Mouse (Mus musculus): ENCODE measurements around the gene Porcn.

Gene Porcn

DNA sequence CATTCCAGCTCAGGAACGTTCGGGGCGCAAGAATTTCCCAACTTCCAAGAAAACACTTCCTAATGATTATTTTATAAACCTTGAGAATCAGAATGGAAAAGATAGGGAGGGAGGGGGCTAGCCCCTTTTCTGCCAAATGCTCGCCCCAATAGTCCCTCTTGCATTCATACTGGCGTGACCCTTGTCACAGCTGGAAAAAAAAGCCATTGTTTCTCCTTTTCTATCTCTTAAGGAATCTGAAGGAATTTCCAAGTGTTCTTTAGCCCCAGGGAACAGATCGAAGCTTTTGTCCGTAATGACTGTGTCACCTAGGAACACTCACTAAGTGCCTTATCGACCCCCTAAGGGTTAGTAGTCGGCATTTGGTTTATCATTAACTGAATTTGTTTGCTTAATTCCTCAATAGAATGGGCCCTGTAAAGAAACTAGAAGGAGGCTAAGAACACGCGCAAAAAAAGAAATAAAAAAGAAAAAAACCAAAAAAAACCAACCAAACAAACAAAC is 421 bp upstream of the Porcn start:
- no peak for DNase-seq (ENCODE audit: low spot score)

DNA sequence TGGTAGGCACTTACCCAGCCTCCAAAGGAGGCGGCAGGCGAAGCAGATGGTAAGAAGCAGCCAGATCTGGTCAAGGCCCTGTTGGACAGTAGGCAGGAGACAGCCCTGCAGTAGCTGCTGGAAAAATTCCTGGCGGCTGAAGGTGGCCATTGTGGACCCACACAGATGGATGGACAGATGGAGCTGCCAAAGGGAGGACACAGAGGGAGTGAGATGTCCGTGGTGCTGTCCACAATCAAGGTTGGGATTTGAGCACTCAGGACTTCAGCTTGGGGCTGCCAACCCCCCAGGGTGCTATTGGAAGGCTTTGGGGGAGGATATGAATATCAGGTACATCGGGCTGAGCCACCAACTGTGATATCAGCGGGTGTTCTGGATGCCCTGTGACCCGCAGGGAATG is 774 bp downstream of the Porcn start:
- DNase-seq (ENCODE audit: low spot score) = no peak

DNA sequence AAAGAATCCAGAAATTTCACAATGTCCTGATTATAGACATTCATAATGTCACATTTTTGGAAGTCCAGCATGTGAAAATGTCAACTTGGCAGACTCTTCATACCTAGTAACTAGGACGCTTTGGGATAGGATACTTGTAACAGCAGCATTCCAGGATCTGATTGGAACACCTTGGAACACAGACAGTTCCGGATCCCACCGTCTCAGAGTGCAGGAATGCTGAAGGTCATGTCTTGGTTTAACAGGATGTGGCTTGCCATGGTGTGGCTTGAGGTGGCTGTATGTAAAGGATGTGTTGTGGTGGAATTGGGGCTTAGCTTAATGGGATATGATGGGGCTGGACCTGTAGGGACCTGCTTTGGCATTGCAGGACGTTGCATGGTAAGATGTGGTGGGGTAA is 1.2 kb downstream of the Porcn start:
- DNase-seq (ENCODE audit: low spot score) = no peak

DNA sequence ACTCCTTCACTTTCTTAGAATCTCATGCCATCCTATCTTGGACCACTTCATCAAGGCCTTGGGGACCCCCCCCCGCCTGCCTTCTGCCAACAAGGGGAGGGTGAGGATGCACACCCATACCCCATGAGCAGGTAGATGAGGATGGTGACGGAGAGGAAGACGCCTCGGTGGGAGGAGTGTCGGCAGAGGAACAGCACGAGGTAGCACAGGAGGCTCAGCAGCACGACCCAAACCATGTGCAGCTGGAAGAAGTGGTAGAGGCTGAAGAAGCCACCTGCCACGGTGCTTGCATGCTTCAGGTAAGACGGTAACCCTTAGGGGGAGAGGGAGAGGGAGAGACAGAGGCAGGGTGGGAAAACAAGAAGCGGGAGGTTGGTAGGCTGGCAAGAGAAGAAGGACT is 2.2 kb downstream of the Porcn start:
- no peak for DNase-seq (ENCODE audit: low spot score)

DNA sequence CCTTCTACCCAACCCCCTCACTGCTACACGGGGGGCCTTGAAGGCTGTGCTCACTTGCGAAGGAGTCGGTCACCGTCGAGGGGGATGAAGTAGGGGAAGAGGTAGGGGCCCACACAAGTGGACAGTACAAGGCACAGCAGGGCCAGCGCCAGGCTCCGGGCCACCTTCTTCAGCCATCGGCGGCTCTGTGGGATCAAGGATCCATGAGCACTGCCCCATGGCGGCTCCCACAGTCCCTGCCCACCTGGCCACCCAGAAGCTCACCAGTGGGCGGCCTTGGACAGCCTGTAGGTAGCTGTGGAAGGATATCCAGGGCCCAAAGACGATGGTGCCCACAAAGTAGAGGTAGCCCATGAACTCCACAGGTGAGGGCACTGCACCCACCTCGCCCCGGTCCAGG is 3.2 kb downstream of the Porcn start:
- DNase-seq (ENCODE audit: low spot score) = no peak

DNA sequence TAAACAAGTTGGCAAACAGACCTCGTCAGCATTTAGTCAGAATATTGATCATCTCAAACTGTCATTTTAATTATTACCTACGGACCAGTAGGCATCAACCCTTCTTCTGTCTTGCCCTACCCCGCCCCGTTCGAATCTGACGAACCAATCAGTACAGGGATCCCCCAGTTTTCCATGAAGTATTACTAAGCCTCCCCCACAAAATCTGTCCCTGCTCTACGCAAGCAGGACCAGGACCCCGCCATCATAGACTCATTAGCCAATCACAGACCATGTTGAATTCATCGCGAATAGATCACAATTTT is 13.0 kb downstream of the Porcn start, which contains the start of gene Ebp:
Ebp (minus strand) TSS at position 94 of the 305 bp plus-strand sequence.
- DNase-seq (ENCODE audit: low spot score) = peak; percentile 2

DNA sequence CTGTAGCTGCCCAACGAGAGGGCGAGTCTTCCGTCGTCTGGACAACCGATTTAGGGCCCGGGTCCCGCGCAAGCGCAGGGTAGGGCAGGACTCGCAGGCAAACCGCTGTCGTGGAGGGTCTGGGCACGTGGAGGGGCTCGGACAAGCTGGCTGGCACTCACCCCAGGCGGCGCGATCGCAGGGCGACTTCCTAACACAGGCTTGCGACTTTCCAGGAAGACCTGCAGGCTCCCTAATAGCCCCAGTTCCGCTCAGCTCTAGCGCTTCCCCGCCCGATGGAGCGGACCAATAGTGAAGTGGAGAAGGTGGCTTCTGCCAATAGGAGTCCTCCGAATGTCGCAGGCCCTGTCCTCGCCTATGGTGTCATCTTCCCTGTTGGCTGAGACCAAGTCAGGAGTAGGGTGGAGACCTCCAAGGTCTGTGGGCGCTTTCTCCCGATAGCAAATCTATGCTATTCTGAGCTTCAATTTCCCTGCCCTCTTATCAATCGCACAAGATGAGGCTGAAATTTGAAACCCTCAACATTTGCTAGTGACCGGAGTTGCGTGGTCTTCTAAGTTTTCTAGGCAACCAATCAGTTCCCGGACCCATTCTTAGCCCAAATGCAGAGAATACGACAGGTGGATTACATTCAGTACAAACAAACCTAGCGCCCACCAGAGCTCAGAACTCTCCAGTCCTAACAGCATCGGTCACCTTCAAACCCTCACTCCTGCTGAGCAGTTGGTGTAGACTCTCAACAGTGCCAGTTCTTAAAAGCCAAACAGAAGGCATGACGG is 13.5 kb downstream of the Porcn start:
- DNase-seq (ENCODE audit: low spot score) = peak; percentile 79

DNA sequence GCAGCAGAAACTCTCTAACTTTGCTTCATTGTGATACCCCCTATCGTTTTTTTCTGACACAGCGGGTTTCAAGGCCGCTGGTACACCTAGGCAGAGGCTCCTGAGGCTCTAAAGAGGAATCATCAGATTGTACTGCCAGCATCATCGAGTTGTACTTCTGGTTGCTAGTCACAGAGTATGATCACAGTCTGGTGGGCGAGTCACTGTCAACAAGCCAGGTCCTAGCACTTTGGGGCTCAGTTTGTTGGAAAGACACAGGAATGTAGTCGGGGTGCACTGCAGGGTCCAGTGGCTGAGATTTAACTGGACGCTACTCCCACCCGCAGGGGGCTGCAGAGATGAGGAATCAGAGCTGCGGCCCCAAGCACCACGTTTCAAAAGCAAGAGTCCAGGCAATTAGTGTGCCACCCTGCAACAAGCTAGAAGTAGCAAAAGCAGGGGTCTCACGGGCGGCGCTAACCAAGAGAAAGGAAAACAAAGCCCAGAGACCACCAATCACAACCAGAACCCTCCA is 14.1 kb downstream of the Porcn start:
- DNase-seq (ENCODE audit: low spot score) = no peak

DNA sequence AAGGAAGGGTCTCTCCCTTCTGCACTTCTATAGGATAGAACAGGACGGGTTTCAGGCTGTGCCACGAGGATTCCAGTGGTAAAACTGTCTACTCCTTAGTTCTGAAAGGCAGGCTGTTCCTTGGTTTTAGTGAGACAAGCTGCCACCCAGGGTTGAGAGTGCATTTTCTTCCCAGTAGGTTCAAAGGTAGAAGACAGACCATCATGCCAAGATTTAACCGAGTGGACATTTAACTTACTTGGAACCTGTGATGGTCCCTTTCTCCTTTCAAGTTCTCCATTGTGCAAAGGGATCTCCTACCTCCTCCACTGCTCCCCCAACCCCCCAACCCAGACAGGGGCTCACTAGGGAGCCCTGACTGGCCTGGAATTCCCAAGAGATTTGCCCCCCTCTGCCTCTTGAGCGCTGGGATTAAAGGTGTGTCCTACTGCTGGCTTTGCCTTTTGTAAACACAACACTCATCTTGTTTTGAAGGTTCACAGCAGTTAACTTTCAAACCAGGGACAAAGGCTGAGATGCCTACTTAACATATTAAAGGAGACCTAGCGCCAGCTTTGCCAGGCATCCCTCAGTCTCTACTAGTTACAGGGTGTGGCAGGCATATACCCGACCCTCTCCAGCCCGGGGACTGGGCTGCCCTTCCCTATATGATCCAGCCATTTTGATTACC is 23.3 kb downstream of the Porcn start:
- no peak for DNase-seq (ENCODE audit: low spot score)

DNA sequence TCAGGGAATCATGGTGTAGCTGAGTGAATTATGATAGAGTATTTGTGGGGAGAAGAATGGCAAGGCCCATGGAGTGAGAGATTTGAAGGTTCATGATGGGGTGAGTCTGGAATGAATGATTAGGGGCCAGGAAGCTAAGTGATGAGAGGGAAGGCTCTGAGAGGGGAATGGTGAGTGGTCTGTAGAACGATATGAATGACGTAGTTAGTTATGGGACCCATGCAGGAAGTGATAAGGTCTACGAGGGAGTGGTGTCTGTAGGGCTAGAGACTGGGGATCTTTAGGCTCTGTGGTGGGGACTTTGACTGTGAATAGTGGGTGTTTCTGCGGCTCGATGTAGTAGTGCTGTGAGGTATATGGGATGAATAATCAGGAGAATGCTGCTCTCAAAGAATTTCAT is 26.7 kb downstream of the Porcn start:
- no peak for DNase-seq (ENCODE audit: low spot score)

DNA sequence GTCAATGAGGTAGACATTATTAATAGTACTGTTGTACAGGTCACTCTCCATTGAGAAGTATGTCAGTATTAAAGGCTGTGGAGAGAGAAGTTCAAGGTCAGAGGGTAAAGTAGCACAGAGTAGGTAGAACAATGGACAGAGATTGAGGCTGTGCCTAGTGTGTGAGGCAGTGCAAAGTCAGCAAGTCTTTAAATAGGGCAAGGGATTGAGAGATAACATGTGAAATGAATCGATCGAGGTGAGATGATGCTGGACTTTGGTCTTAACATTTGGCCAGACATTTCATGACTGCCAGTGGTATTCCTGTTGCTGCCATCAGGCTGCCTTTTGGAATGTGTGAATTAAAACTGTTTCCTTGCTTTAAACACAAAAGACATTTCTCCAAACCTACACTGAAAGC is 27.5 kb downstream of the Porcn start:
- no peak for DNase-seq (ENCODE audit: low spot score)

DNA sequence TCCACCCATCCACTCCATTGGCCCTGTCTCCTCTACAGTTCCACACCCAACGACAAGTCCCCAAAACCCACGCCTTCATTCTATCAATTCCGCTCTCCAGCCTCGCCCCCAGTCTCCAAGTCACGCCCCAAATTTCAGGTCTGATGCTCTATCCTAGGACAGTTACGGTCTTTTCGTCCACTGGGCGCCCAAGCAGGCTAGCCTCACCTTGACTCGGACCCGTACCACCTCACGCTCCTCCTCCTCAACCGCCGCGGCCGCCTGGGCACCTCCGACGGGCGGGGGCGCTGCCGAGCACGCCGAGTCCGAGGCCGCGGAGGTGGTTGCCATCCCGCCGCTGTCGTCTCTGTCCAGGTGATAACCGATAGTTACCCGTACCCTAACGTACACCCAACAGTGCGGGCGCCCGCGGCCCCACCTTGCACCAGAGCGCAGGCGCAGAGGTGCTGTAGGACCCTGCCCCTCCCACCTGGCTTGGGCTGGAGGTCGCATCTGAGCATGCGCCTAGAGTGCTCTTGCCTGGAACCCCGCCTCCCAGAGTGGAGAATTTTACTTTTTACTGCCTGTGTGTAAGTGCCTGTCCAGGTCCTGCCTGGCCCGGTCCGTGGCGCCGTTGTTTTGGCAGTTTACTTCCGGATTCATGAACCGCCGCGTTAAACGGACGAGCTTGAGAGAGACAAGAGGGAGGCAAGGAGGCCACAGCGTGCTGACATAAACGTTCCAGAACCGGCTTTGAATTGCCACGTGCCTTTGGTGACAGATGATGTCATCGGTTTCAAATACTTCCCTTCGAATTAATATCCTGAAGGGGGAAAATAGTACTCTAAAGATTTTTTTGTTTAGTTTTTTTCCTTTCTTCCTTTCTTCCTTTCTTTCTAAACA is 30.6 kb downstream of the Porcn start, which contains the start of gene Tbc1d25:
Tbc1d25 (minus strand) TSS at position 678 of the 882 bp plus-strand sequence.
- peak; percentile 88 for DNase-seq (ENCODE audit: low spot score)

DNA sequence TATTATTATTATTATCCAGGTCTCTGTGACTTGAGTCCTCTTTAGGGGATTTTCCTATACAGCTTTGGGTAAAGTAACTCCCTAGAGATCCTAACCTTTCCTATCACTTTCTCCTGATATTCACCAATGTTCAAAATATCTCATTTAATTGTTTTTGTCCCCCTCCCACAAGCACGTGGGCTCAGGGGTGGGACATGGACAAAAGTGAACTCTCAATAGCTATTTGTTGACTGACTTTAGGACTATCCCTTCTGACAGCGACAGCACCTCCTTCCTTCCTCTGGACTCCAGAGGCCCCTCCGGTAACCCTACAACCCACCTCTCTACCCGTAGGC is 31.2 kb downstream of the Porcn start:
- DNase-seq (ENCODE audit: low spot score) = no peak

DNA sequence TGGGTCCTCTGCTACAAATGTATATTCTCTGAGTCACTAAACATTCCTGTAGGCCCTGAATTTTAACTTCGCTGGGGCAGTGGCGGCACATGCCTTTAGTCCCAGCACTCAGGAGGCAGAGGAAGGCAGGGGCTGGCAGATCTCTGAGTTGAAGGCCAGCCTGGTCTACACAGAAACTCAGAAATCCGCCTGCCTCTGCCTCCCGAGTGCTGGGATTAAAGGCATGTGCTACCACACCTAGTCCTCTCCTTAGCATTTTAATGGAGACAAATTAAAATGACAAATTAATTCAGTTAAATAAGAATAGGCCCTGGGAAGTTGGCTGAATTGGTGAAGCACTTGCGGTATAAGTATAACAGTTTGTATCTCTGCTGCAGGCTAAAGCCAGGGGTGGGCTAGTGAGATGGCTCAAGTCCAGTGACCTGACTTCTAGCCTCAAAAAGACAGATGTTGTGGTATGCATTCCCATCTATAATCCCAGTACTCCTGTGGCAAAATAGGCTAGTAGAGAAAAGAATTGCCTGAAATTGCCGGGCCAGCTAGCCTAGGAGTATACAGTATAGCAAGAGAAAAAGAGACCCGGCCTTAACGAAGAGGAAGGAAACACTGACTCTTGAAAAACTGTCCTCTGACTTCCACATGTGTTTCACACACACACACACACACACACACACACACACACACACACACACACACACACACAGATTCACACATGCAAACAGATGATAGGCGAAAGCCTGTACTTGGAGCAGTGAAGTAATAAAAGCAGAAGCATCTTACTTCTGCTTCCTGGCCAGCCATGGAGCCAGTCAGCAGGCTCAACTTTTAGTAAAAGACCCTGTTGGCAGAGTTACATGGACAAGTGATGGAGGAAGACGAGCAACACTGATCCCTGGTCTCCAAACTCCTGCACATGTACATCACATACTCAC is 38.3 kb downstream of the Porcn start:
- DNase-seq (ENCODE audit: low spot score) = no peak

DNA sequence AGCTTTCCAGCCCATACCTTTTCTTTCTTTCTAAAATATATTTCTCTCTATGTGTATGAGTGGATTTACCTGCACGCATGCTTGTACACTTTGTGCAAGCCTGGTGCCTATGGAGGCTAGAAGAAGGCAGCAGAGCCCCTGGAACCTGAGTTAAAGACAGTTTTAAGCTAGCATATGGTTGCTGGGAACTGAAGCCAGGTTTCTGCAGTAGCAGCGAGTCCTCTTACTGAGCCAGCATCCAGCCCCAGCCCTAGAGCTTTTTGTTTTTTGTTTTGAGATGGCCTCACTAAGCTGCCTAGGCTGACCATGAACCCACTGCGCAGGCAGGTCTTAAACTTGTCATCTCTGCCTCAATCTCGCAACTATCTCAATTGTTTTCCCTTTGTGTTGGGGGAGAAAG is 41.9 kb downstream of the Porcn start:
- DNase-seq (ENCODE audit: low spot score) = no peak

DNA sequence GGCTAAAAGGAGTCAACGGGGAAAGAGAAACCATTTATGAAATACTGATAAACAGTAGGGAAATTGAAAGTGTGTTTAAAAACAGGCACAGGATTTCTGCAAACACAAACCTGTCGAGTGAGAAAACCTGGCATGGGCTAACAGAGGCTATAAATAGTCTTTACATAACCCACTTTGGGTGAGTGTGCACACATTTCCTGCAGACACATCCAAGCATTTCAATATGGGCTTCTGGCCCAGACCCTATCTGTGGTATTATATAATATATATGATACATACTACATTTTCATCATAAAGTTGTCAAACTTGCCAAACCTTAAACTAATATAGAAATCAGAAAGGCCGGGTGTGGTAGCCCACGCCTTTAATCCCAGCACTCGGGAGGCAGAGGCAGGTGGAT is 43.2 kb downstream of the Porcn start:
- peak; percentile 4 for DNase-seq (ENCODE audit: low spot score)

DNA sequence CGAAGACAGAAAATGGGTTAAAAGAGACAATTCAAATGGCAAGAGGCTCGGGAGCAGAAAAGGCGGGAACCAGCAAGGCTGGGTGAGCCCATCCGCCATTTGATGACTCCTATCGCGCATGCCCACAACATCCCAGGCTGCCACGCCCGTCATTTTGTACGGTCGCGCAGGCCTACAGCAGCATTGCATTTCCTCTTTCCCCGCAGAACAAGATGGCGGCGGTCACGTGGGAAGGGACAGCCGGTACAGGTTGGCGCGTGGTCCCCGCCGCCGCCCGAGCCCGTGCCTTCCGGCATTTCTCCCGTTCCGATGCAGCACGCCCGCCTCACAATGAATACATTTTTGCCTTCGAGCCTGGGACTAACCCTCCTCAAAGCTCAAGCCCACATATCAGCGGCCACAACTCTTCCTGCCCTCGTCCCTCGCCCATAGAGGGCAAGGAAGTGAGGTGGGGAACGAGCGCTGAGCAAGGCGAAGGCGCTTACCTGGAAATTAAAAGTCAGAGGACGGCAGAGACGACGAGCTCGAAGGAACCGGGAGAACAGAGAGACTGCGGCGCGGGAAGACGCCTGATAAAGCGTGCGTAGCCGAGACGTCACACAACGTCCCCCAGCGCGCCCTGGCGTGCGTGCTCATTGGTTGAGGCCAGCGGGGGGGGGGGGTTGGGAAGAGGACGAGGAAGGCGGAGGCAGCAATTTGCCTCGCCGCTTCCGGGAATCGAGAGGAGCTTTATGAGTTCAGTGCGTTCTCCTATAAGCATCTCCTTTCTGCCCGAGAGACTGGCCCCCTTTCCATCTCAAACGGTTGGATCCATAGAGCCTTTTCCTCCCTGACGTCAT is 61.0 kb downstream of the Porcn start, which contains the start of gene Rbm3:
Rbm3 (minus strand) TSS at position 728 of the 839 bp plus-strand sequence.
- DNase-seq (ENCODE audit: low spot score) = peak; percentile 87

All from urinary bladder, postnatal 14 days (tissue).